Mouse (Mus musculus) midbrain, postnatal 0 days (tissue): ENCODE results near the gene Sos2. TPM values are rescaled to one million over a fixed set of nuclear protein-coding genes. Genes with fewer than 3 reads are reported as not detected.
A peak's percentile ranks its signal among the peaks of the same experiment; 100 is the strongest.

Source experiments
- ATAC-seq: fragments of 200-750 bp; cut with Nextera tagmentation; 2 replicates; pipeline ENCODE4 v1.8.0; 2017; ENCODE audit warnings: moderate number of reproducible peaks, mild to moderate bottlenecking, moderate TSS enrichment, moderate library complexity; ENCODE audit not compliant: low FRiP score
- DNase-seq: peaks from one replicate; pipeline ENCODE4 v3.0.0-alpha.2; 2015; ENCODE audit warnings: low spot score
- H3K27ac ChIP-seq: fragments of 300-500 bp; sonication (generic); 2 replicates; pipeline ENCODE4 v1.5.1; 2014; ENCODE audit warnings: low read depth, mild to moderate bottlenecking, low read length, mixed read lengths
- H3K27me3 ChIP-seq: fragments of 300-500 bp; sonication (generic); 2 replicates; pipeline ENCODE4 v1.6.1; 2014; ENCODE audit warnings: low read length, control low read depth, mixed read lengths; ENCODE audit not compliant: insufficient read depth
- H3K36me3 ChIP-seq: fragments of 300-500 bp; sonication (generic); 2 replicates; pipeline ENCODE4 v1.6.1; 2014; ENCODE audit warnings: low read length, control low read depth, mixed read lengths; ENCODE audit not compliant: insufficient read depth
- H3K4me1 ChIP-seq: fragments of 300-500 bp; sonication (generic); 2 replicates; pipeline ENCODE4 v1.6.1; 2014; ENCODE audit warnings: mild to moderate bottlenecking, control low read depth, antibody characterized with exemption, low read length, mixed read lengths; ENCODE audit not compliant: insufficient read depth
- H3K4me2 ChIP-seq: fragments of 300-500 bp; sonication (generic); 2 replicates; pipeline ENCODE4 v1.6.1; 2014; ENCODE audit warnings: low read depth, mild to moderate bottlenecking, low read length, mixed read lengths; ENCODE audit not compliant: poor library complexity, severe bottlenecking
- H3K4me3 ChIP-seq: fragments of 300-500 bp; sonication (generic); 2 replicates; pipeline ENCODE4 v1.5.1; 2014; ENCODE audit warnings: low read depth, mild to moderate bottlenecking, low read length, moderate library complexity
- H3K9ac ChIP-seq: fragments of 300-500 bp; sonication (generic); replicated peaks from 2 replicates; pipeline ENCODE4 v1.6.1; 2014; ENCODE audit warnings: mild to moderate bottlenecking, low read length, moderate library complexity, mixed read lengths; ENCODE audit not compliant: poor library complexity, severe bottlenecking
- H3K9me3 ChIP-seq: fragments of 300-500 bp; sonication (generic); 2 replicates; pipeline ENCODE4 v1.6.1; 2016; ENCODE audit warnings: low read length, control low read depth
- CTCF ChIP-seq: IDR thresholded peaks from 2 replicates; pipeline ENCODE4 v1.5.1; 2016; ENCODE audit warnings: antibody characterized with exemption, mild to moderate bottlenecking
- WGBS: fragments of 180-500 bp; shearing (Covaris S2); extraction: QIAGEN DNeasy Blood & Tissue Kit; methylation state at CpG from one replicate; pipeline ENCODE4 v1.1.7; 2014; 5-methylcytosine and 5-hydroxymethylcytosine counted together
- polyA plus RNA-seq: library from polyadenylated mRNA; unstranded; fragments of >200 nt; fragmentation: Nextera tagmentation; extraction: Ambion mirVana; gene quantifications from 2 replicates; pipeline ENCODE4 v1.2.1, GENCODE M21; 2015
- total RNA-seq: library from RNA; depleted of rRNA; stranded (reverse); fragments of >200 nt; gene quantifications from 2 replicates; pipeline ENCODE4 v1.2.3, GENCODE M21; 2014

Sos2 gene
- total and polyA plus RNA-seq, 2 experiments from 2014 or later: 7.7 to 32.3 TPM

DNA sequence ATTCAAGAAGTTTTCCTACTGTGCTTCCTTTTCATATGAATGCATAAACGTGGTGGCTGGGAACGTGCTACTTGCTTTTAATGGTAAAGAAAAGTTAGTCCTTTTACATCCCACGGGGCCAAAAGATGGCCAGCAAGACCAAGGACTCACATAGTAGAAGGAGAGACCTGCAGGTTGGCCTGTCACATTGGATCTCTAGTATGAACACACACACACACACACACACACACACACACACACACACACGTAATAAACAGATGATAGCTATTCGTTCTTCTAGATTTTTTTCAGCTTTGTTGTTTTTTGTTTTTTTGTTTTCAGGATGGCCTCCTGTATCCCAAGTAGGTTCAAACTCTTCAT, 98.4 kb downstream of the Sos2 start:
- no peak for TF ChIP-seq CTCF
- H3K4me2 ChIP-seq: peak overlapping the region; percentile 61
- no peaks in the 10 kb centered on the region for H3K9me3 ChIP-seq
- 39% methylated on average over 5 of the region's 5 CpGs for WGBS
- H3K27ac ChIP-seq: peak overlapping the region; percentile 78; the same call in 1 of the 2 replicates
- ATAC-seq (peak; percentile 17; the same call in 1 of the 2 replicates), DNase-seq (no peak)
- no peaks in the 10 kb centered on the region for H3K27me3 ChIP-seq
- peak overlapping the region; percentile 71; the same call in 1 of the 2 replicates for H3K9ac ChIP-seq
- H3K4me3 ChIP-seq: peak overlapping the region; percentile 85
- H3K36me3 ChIP-seq: peaks cover 29% of the 10 kb centered on the region
- H3K4me1 ChIP-seq: no peaks in the 10 kb centered on the region

DNA sequence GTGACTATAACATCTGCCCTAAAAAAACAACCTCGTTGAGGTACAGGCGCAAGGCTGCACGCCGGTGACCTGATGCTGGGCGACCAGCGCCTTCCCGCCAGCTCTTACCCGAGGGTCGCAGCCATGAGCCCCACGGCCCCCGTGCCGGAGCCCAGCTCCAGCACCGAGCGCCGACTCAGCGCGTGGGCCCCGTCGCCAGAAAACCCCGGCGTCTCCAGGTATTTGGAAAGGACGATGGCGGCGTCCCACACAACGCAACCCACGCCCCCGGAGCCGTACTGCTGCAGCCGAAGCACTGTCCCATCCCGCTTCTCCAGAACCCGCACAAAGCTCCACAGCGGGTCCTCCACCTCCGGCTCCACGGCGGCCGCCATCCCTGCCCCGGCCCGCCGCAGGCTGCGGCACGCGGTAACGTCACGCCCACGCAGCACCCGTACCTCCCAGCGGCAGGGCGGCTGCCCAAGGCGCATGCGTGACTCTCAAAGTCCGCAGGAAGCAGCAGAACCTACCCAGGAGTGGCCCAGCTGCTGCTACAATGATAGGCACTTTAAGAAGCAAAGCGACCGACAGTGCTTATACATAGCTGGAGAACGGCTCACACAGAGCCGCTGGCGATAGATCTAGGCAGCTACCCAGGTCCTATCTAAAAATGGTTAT, 98.9 kb downstream of the Sos2 start, which contains the start of gene Vcpkmt:
TSS of gene Vcpkmt (minus strand) at position 416 of the 657 bp plus-strand sequence.
- Histone ChIP-seq H3K36me3 (peaks cover 34% of the 10 kb centered on the region), H3K4me1 (no peaks in the 10 kb centered on the region), H3K27me3 (no peaks in the 10 kb centered on the region), H3K27ac (peak within 1 kb of the TSS; percentile 78), H3K9ac (peak within 1 kb of the TSS; percentile 71), H3K4me3 (peak within 1 kb of the TSS; percentile 85), H3K4me2 (peak within 1 kb of the TSS; percentile 61), H3K9me3 (no peaks in the 10 kb centered on the region)
- DNase-seq (peak; percentile 93), ATAC-seq (peak; percentile 92)
- under 1% methylated on average over 56 of the region's 56 CpGs for WGBS
- TF ChIP-seq CTCF: no peak

DNA sequence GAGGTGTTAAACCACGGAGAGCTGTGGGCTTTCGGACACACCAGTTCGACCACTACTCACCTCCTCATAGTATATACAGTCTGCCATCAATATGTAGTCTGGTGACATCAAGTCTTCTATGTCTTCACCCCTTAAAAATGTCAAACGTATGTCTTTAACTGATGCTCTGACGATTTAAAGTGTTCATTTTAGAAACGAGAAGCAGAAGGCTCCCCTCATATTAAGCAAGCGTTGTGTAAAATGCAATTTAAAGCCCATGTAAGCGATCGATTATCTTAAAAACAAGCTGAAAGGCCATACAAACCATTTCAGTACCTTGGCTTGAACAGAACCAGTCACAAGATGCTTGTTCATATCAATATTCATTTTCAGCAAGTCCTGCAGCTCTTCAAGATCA, 99.4 kb downstream of the Sos2 start:
- TF ChIP-seq CTCF: no peak
- peak overlapping the region; percentile 61 for H3K4me2 ChIP-seq
- H3K27ac ChIP-seq: peak overlapping the region; percentile 78
- H3K9me3 ChIP-seq: no peaks in the 10 kb centered on the region
- H3K36me3 ChIP-seq: peaks cover 38% of the 10 kb centered on the region
- no peak for ATAC-seq
- 27% methylated on average over 9 of the region's 9 CpGs for WGBS
- H3K9ac ChIP-seq: peak overlapping the region; percentile 71
- H3K4me1 ChIP-seq: no peaks in the 10 kb centered on the region
- DNase-seq: no peak
- H3K27me3 ChIP-seq: no peaks in the 10 kb centered on the region
- peak overlapping the region; percentile 85 for H3K4me3 ChIP-seq

DNA sequence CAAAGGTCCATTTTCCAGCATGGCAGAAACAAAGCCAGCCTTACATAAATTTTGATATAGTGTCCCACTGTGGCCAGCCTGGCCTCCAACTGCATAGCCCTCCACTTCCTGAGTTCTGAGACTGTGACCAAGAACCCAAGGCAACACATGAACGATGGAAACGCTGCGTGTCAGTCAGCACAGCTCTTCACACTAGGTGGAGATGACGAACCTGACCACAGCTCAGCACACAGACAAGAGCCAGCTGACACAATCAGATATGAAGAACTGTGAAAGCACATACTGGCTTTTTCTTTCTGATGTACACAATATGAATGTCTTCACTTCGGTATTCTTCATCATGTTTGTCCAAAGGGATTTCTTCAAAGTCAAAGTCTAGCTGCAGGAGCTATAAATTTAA, 102.0 kb downstream of the Sos2 start:
- Histone ChIP-seq H3K4me2 (no peak overlapping the region), H3K27me3 (no peaks in the 10 kb centered on the region), H3K9me3 (no peaks in the 10 kb centered on the region), H3K4me1 (no peaks in the 10 kb centered on the region), H3K36me3 (peaks cover 33% of the 10 kb centered on the region), H3K27ac (no peak overlapping the region), H3K9ac (no peak overlapping the region), H3K4me3 (no peak overlapping the region)
- 91% methylated on average over 5 of the region's 5 CpGs for WGBS
- DNase-seq: no peak
- TF ChIP-seq CTCF: no peak
- no peak for ATAC-seq

DNA sequence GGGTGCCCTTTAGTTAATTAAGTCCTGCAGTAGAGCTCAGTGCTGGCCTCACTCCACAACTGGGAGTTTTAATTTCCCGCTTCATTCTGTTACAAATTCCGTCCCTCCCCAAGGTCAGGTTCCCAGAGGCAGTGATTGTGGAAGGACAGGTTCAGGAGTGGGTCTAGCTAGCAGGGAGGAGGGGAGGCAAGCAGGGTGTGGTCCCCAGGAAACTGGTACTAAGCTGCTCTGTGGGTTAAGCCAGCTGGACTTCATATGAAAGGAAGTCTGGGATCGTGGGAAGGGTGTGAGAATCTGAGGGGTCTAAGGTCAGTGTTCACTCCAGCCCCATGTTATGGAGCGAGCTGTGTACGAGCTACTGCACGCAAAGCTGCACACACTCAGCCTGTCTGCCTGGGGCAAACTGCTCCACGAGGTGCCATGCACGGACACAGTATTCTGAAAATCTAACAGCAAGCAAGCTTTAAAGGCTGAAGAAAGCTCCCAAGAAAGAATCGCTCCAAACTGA, 105.5 kb downstream of the Sos2 start:
- H3K4me2 ChIP-seq: no peak overlapping the region
- H3K36me3 ChIP-seq: peaks cover 31% of the 10 kb centered on the region
- no peaks in the 10 kb centered on the region for H3K4me1 ChIP-seq
- no peak overlapping the region for H3K27ac ChIP-seq
- WGBS: 85% methylated on average over 9 of the region's 9 CpGs
- TF ChIP-seq CTCF: no peak
- no peak overlapping the region for H3K4me3 ChIP-seq
- H3K9me3 ChIP-seq: no peaks in the 10 kb centered on the region
- no peak overlapping the region for H3K9ac ChIP-seq
- ATAC-seq (no peak), DNase-seq (no peak)
- no peaks in the 10 kb centered on the region for H3K27me3 ChIP-seq
